Mouse (Mus musculus) brain, embryonic 14.5 days (tissue): ENCODE data around the gene Ppp4r3a.

Experiments
- CTCF ChIP-seq: fragments of 200-500 bp; IDR thresholded peaks from 2 replicates; pipeline ENCODE4 v1.5.1; 2012; ENCODE audit warnings: inconsistent platforms, mild to moderate bottlenecking, moderate library complexity, borderline replicate concordance; ENCODE audit not compliant: insufficient read depth, insufficient read length; ENCODE audit errors: extremely low read depth
- POLR2A ChIP-seq: fragments of 200-500 bp; IDR thresholded peaks from 2 replicates; pipeline ENCODE4 v1.6.1; 2012; ENCODE audit warnings: mild to moderate bottlenecking, inconsistent platforms, borderline replicate concordance; ENCODE audit not compliant: poor library complexity, insufficient read depth, insufficient read length, severe bottlenecking; ENCODE audit errors: extremely low read depth

DNA sequence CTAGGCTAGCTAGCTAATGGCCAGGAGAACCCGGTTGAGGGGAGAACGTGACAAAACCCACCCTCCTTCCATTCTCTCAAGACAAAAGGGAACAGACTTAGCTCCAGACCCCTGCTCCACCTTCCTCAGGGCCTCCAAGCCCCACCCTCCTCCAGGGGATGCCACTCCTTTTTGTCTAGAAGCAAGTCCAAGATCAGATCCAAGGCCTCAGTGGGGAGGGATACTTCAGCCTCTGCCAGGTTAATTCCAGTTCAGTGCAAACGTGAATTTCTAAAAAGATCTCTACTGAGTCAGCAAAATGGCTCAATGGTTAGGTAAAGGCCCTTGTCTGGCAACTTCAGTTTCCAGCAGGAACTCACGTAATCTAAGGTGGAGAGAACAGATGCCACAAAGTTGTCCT is 74.9 kb downstream of the Ppp4r3a start:
- TF ChIP-seq CTCF (no peak), POLR2A (no peak)
